Mouse (Mus musculus) cerebellum, adult 11 months (tissue): ENCODE results near the gene Nop16.

Experiments
- DNase-seq: peaks from one replicate; pipeline ENCODE4 v3.0.0; 2022

The Nop16 gene

GRCm38 (mm10) chr13:54589996-54590951 is at the start of gene Nop16, which contains the start of gene Higd2a:
TSS of gene Nop16 (minus strand) at chr13:54590090.
TSS of gene Higd2a (plus strand) at chr13:54590207.
- peak; percentile 95 for DNase-seq

- DNase-seq = no peak
Measured at GRCm38 (mm10) chr13:54635011-54635410, 45.1 kb upstream of the Nop16 start.

GRCm38 (mm10) chr13:54632731-54633277 is 42.9 kb upstream of the Nop16 start:
- no peak for DNase-seq

GRCm38 (mm10) chr13:54629128-54629527 is 39.2 kb upstream of the Nop16 start:
- DNase-seq = no peak

- no peak for DNase-seq
Measured at GRCm38 (mm10) chr13:54621960-54622521, 32.2 kb upstream of the Nop16 start.

GRCm38 (mm10) chr13:54621155-54621932 is 31.5 kb upstream of the Nop16 start, which contains the start of gene Faf2:
TSS of gene Faf2 (plus strand) at chr13:54621784.
- peak; percentile 98 for DNase-seq

- DNase-seq = no peak
Measured at GRCm38 (mm10) chr13:54616998-54617397, 27.1 kb upstream of the Nop16 start.

GRCm38 (mm10) chr13:54616307-54616706 is 26.4 kb upstream of the Nop16 start:
- DNase-seq = no peak

GRCm38 (mm10) chr13:54613141-54613540 is 23.3 kb upstream of the Nop16 start:
- DNase-seq = peak; percentile 16

GRCm38 (mm10) chr13:54610972-54611754 is 21.3 kb upstream of the Nop16 start, which contains the start of gene Cltb:
TSS of gene Cltb (minus strand) at chr13:54611344.
- peak; percentile 93 for DNase-seq

GRCm38 (mm10) chr13:54610613-54610971 is 20.7 kb upstream of the Nop16 start:
- DNase-seq = no peak

GRCm38 (mm10) chr13:54609301-54609700 is 19.4 kb upstream of the Nop16 start:
- DNase-seq = no peak

- peak; percentile 56 for DNase-seq
Measured at GRCm38 (mm10) chr13:54608666-54609065, 18.8 kb upstream of the Nop16 start.

GRCm38 (mm10) chr13:54608002-54608401 is 18.1 kb upstream of the Nop16 start:
- DNase-seq = no peak

- DNase-seq = no peak
Measured at GRCm38 (mm10) chr13:54607204-54607603, 17.3 kb upstream of the Nop16 start.

GRCm38 (mm10) chr13:54605426-54605825 is 15.5 kb upstream of the Nop16 start:
- no peak for DNase-seq

GRCm38 (mm10) chr13:54604221-54604620 is 14.3 kb upstream of the Nop16 start:
- DNase-seq = no peak

GRCm38 (mm10) chr13:54603501-54603900 is 13.6 kb upstream of the Nop16 start:
- DNase-seq = no peak

- no peak for DNase-seq
Measured at GRCm38 (mm10) chr13:54602639-54603111, 12.8 kb upstream of the Nop16 start.

GRCm38 (mm10) chr13:54598622-54599143 is 8.8 kb upstream of the Nop16 start:
- DNase-seq = no peak

GRCm38 (mm10) chr13:54596870-54597269 is 7.0 kb upstream of the Nop16 start:
- DNase-seq = no peak
